Mouse (Mus musculus): Measurements from ENCODE around the gene Osbpl5.
"Not testable (repeated sequence)": the region's sequence is repeated elsewhere in the genome, so short reads cannot be mapped to it uniquely, and the experiment has no call there.

DNA sequence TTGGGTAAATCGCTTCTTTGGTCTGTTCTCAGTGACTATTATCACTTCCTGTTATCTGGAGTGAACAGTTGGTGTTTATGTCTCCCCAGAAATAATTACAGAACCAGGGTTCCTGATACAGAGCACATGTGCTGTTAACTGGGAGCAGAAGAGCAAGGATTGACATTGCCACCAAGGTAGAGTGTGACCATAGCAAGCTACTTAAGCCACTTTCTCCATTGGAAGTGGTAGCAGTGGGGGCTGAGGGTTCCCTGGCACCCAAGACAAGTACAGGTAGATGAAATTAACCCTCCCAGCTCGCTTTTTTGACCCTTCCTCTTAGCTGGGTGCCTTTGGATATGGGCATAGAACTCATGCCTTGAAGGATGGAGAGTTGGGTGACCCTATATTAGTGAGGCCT, 75.9 kb downstream of the Osbpl5 start:
- TF ChIP-seq CTCF, EP300 (IDR thresholded peaks at IDR 0.05; ENCODE audit: low read depth): not testable (repeated sequence)

Data from liver, embryonic 14.5 days (tissue).